Mouse (Mus musculus) c-Kit-positive CD71-negative TER-119-negative erythroid progenitor cells, embryonic 14.5 days (primary cell): ENCODE results near the gene Efna5.
A peak's percentile ranks its signal among the peaks of the same experiment; 100 is the strongest.

Source experiments
- DNase-seq: peaks from one replicate; pipeline ENCODE4 v3.0.0-alpha.2; 2013; ENCODE audit warnings: low read depth

Efna5 gene

DNA sequence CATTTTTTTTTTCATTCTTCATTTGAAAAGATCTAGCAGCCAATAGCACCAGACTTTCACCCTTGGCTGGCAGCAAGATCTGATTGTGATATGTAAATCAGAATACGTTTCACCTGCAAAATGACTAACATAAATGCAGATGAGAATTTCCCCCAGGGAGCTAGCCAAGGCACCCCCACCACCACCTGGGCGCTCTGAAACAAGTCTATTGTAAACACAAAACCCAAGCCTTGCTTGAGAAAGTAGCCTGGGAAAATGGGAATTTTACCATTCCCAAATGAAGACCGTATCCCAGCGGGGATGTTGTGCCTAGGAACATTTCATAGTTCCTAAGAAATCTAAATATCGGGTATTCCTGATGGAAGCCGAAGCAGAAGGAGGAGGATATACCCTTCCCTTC, 92.3 kb downstream of the Efna5 start:
- DNase-seq: no peak

DNA sequence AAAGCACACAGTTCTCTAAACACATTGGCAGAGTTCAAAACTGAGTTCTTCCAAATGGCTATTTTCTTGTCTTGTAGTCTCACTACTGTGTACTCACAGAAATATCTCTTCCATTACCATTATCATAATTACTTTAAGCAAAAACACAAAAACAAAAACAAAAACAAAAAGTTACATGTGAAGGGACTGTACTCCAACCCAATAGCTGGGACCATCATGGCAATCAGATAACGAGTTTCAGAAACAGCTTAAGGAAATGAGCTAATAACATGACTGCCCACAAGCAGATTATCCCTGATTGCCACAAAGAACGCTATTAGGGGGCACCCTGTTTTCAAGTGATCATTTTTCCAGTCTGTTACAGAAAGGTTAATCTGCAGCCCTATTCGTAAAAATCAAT, 93.3 kb downstream of the Efna5 start:
- DNase-seq: no peak

DNA sequence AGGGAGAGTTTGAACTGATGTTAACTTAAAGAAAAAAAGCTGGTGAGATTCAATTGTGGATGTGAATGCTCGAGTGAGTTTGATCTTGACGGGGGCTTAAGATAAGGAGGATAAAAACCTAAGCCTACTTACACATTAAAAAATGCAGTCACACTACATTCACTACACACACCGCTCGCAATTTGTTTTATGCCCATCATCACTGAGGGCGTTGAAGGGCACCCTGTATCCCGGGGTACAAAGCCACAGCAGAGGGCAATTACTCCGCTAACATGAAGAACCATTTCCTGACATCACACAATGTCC, 94.6 kb downstream of the Efna5 start:
- DNase-seq: no peak

DNA sequence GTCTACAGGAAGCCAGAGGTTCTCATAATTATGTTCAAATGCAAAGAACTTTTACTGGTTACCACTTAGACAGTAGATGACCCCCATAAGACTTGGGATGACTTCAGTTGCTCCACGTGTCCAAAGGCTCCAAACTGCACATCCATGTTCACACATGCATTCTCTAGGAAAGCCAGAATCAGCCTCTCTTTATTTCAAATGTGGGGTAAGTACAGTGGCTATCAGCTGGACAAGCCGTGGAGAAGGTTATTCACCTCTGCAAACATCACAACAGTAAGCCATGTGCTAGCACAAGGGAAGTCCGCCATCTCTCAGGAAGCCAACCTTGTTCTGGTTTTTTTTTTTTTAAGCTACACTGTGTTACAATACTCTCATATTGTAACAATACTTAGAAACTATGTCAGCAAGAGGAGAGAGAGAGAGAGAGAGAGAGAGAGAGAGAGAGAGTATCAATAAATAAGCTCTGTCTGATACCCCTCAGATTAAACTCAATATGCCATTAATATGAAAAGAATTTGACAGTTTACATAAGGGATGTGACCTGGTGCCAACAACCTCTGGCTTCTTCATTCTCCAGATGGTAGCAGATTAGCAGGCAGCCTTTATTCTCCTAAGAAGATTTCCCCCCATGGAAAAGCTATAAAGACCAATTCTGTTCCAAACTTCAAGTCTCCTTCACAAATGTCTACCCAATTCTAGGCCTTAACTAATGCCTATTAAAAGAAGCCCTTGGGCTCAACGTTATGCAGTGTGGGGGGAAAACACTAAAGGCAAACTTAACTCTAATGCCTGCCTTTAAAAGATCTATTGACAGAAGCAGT, 95.1 kb downstream of the Efna5 start:
- DNase-seq: no peak

DNA sequence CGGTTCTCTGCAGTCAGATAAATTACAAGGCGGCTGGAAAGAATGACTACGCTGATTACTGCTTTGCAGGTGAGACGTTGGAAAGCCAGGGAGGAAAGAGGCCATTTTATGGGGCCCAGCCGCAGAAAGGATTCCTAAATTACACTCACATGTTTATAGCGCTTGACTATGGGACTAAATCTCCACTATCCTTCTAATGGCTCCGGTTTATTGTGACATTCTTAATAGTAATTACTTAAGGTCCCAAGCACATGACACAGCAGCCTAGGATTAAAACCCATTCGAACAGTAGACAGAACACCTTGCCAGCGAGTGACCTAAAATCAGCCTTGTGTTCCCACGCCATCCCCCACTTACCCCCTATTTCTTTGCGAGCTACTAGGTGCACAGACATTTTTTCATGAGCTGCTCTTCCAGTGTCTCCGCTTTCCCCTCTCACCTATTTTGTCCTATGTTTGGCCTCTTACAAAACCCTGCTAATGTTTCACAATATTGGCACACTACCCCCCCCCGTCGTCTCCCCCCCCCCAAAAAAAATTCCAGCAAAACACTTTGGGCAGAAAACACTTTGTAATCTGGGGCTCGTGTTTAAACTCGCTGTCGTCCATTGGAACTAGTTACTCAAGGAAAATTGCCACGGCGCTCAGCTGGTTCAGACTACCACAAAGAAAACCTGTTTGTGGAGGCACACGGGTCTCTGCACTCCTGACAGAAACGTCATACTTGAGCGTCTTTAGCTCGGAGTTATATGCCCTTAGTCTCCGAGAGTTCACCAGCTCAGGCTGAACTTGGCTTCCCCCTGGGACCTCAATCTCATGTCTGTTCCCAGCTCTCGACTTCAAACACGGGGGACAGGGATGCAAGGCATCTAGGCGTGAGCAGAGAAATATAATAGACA, 96.6 kb downstream of the Efna5 start:
- DNase-seq: no peak

DNA sequence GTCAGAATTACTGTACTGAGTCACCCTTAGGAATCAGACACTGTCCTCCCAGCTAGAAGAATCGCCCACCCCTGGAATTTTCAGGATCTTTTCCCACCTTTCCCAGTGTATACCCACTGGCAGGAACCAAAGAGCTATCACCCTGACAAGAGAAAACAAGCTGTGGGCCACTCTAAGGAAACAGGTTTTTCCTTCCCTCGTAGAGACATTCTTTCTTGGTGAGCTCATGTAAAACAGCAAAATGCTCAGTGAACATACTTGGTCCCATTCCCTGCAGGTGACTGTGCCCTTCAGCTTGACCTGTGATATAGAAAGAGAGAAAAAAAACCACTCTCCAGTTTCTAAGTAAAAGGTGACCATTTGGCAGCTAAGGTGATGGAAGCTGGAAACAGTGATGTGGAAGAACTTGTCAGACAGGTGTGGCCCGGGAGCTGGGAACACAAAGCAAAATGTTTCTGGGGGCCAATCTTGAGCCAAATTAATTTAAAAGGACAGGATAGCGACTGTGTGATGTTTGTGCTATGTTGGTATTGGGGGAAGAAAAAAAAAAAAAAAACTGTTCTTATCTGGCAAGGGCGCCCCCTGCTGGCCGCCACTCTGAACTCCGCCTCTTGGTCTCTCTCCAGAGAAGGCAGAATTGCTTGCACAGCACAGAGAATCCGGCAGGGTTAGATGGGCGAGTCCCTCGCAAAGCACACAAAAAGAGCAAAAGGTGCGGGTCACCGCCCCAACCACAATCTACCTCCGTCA, 97.4 kb downstream of the Efna5 start:
- peak; percentile 55 for DNase-seq

DNA sequence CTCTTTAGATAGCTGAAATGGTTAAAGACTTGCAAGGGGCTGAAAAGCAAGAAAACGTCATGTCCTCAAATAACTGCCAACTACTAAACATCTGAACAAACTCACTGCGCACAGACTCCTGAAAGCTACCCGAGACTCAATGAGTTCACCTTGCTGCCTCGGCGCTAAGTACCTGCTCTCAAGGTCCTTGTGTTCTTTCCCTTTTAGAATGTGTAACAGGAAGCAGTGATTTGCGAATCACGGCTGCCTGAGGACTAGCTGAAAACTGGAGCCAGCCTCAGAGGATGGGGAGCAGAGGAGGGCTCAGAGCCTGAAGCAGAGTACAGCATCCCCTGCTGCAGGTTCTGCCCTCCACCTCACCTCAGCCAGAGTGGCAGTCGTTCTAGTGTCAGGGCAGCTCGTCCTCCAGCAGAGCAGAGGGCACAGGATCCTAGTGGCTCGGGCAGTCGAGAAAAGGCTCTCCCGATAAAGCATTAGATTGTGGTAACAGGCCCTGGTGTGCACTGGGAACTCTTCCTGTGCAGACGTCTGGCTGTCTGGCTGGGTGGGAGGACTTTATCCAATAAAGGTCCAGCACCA, 98.2 kb downstream of the Efna5 start:
- no peak for DNase-seq

DNA sequence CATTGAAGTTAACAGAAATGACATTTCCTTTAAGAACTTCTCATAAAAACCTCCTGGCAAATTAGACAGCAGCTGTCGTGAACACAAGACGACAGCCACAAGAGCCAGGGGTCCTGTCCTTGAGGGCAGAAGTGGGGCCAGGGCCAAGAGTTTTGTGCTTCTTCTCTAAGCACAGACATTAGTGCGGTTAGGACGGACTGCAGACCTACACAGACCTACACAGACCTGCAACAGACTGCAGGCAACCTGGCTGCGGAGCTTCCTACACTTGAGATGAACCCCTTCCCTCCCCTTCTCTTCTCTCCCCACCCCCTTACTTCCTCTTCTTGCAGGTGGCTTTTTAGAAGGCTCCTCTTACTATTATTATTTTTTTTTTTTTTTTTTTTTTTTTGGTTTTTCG, 100.0 kb downstream of the Efna5 start:
- no peak for DNase-seq

DNA sequence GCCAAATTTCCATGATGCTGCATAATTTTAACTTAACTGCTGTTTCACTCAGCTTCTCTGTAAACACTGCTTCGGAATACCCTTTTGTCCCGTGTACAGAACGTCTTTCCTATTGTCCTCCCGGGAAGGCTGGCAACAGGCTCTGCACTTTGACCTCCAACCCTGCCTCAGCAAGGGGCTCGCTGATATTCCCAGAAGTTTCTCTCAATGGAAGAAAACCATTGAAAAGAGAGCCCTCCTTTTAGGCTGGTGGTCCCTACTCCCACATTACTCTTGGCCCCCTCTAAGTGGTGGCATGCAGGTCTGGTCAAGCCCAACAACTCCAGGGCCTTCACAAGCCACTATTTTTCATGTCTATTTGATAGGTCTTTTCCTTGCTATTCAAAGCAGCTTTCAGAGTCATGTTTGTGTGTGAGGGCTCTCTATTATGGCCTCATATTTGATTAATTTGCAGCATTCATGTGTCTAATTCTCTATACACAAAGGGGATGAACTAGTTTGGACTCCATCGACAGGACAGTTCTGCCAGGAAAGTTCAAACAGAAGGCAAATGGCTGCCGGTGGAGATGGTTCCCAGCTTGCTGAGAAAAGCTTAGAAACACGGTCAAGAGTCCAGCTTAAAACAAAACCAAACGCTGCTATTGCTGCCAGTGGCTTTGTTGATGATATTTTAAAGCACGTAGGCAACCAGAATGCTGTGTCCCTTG, 103.1 kb downstream of the Efna5 start:
- DNase-seq: no peak

DNA sequence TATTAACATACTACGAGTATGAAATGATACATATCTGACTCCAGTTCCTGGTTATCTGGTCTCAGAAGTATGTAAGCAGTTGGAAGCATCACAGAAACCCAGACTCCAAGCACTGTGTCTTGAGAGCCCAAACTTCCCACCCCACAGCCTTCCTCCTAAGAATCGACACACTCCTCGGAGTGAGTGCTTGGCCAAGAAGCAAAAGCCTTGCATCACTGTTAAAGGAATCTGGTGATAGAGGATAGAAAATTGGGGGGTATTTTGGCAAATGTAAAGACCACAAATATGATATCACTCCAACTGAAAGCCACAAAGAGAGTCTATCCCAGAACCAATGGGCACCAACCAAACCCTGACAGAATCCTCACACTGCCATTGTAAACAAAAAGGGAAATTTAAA, 104.4 kb downstream of the Efna5 start:
- no peak for DNase-seq

DNA sequence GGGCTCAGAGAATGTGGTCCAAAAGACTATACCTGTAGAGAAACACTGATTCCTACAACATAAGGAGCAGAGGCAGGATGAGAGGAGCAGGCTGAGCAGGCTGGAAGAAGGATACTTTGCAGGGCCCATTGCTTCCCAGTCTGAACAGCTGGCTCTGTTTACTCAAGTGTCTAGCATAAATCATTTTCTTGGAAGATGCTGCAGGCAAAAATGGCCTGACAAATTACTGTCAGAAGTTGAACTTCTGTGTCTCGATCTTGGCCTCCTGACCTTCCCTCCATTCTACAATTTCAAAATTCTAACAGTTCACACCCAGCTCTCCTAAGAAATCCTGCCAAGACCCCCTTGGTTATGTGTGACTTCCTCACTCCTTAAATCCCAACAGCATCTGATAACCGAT, 105.1 kb downstream of the Efna5 start:
- DNase-seq: no peak

DNA sequence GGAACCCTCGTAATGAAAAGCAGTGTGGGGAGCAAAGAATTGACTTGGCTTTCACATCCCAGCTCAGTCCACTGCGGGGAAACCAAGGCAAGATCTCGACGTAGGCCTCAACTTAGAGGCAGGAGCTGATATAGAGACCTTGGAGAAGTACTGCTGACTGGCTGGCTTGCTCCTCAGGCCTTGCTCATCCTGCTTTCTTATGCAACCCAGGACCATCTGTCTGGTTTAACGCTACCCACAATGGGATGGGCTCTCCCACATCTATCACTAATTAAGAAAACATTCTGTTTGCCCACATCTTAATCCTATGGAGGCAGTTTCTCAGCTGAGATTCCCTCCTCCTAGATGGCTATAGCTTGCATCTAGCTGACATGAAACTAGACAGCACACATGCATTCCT, 105.7 kb downstream of the Efna5 start:
- no peak for DNase-seq

DNA sequence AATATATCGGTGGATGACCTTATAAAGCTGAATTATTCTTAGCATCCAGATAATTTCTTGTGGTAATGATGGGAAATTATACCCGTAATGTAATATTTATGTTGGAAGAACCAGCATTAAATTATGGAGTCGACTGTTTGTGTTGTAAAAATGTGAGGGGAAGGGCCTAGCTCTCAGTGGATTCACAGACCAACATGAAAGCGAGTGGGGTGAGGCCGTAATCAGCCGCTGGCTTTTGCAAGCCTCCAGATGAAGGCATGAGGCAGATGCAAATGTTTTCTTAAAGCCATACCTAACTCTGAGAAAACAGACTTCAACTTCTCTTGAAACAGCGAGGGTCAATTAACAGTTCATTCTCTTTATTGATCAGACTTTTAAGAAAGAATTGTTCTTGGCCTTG, 106.4 kb downstream of the Efna5 start:
- no peak for DNase-seq

DNA sequence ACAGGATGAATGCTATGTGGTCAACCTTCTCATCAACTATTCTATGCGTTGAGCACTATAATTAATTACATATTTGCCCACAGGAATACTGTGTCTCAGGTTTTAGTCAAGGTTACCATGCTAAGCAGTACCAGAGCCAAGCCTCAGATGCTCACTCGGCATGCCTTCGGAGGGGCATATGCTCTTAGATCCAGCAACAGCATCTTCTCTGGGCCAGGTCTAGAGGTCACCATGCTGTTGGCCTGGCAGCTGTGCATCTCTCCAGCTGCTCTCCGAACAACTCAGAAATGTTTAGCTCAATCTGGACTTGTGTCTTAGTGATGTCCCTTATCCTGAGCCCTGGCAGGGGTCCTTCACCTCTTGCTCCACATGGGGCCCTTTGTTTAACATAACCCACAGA, 114.4 kb downstream of the Efna5 start:
- DNase-seq: no peak

DNA sequence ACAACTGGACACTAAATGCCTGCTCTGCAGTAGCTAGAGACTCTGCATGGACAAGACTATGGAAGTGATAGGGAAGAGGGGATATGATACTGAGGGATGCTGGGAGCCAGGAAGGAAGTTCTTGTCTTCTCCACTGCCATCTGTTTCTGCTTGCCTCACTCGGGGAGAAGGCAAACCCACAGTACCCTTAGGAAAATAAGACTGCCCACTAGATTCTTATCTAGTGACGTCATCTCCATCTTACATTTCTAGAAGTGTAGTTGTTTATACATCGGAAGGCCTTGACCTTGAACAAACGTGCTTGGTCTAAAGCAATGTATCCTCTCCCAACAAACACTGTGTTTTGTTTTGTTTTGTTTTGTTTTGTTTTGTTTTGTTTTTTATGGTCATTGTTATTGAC, 116.0 kb downstream of the Efna5 start:
- no peak for DNase-seq

DNA sequence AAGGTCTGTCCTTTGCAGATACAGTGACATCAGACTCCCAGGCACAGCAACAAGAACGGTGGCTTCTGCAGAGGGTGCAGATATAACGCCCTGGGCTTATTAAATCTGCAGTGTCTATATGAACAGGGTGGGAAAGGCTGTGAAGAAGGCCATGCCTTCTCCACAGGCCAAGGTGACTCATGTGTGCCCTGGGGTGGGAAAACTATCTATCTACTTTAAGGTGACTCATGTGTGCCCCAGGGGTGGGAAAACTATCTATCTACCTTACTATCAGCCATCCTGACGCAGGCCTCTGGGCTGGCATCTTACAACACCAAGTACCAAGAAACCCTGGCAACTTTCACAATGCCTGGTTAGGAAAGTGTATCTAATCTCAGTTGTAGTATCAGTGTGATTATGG, 124.2 kb downstream of the Efna5 start:
- DNase-seq: no peak

DNA sequence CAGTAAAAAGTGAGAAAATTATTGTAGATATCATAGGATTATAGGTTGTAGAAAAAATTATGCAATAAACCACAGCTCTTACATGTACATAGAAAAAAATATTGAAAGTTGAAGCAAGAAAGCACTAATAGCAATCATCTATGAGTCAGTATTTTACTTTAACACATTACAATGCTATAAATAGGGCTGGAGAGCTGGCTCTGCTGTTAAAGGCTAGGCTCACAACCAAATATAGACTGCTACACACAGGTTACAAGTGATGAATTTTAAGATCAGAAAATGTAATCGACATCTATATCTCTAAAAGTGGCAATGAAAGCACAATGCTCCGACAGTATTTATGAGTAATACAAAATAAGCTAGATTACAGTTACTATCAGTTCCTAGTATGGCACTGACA, 125.5 kb downstream of the Efna5 start:
- DNase-seq: no peak

DNA sequence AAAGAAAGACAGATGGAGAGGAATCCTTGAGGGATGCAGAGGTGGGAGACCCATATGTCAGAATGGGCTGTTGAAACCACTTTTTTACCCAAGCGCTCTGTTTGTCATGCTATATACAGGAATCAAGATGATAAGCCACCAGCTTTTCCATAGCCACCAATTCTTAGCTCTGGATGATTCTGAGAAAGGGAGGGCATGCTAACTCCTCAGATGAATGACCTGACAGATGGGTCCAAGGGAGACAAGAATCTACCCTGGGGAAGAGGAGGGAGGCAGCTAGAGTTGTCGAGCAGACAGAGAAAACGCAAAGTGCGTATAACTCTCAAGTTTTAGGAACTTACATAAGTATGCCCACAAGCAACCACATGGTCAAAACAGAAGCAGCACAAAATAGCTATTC, 126.5 kb downstream of the Efna5 start:
- DNase-seq: no peak

DNA sequence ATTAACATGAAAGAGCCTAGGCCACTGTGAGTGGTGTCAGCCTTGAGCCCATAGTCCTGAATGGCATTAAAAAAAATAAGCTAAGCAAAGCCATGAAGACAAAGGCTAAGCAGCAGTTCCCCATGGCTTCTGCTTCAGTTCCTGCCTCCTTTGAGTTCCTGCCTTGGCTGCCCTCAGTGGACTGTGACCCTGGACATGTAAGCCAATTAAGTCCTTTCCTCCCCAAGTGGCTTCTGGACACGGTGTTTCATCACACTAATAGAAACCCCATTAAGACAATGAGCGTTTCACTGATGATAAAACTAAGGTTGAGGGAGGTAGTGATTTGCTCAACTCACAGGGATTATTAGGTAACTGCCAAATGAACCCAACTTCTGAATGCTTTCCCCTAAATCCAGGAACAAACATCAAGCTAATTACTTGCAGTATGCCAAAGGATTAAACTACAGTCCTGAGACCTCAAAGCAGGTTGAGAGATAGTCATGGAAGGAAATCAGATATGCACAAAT, 128.7 kb downstream of the Efna5 start:
- DNase-seq: no peak

DNA sequence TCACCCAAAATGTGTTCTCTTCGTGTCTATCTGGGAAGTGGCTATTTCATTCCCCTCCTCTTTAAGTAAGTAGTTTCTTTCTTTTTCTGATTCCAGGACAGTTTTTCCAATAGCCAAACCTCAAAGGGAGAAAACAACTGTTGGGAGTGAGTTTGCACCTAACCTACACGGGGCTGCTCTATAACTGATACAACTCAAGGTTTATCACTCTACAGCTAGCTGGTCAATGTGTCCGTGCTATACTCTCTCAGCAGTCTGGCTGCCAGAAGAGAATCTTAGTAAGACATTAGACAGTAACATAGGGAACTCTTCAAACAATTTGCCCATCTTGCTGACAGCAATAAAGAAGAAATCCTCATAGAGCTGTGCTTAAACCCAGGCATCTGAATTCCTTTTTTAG, 130.5 kb downstream of the Efna5 start:
- DNase-seq: no peak

DNA sequence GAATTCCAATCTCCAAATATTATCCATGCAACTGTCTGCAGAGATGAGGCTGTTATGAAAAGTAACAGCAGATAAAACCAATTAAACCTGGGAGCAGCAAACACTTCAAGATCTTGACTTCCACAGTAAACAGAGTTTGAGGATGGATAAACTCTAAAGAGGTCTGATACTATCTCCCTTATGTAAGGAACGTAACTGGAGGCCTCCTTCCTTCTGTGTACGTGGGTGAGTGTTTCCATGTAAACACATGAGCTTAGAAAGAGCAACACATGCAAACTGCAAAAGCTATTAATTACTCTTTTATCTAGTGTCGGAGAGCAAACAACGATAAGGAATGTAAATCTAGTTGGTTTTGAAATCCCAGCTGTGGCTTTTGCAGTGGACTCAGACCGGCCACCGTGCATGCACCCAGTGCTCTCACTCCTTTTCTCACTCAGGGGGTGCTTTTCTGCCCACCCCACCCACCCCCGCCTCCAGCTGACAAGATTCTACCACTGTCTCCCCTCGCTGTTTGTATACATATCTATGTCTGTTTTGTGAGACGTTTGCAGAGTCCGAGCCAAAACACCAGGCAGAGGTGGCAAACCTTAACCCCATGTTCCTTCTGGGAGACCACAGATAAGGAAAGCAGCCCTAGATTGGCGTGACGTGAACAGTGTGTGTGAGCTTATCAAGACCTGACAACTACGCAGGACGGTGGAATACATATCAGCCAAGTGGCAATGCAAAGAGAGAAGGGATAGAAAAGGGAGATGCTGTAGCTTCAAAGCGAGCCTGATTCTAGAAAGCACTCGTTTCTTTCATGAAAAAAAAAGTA, 132.1 kb downstream of the Efna5 start:
- DNase-seq: peak; percentile 34
